Mouse (Mus musculus): Measurements from ENCODE around the gene Col18a1.

DNA sequence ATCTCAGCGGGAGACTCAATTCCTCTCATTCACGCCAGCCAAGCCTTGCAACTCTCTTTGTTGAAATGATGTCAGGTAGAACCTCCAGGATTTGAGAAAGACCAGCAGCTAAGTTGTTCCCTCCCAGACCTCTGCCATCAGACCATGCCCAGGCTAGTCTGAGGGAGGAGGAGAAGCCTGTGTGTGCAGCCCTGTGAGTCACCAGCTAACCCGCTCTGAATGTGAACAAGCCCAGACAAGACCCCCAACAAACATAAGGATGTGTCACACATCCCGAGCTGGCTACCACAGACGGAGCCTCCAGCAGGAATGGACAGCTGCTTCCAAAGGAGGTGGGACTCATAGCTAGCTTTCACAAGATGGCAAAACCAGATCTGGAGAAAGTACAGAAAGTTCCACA, 35.6 kb upstream of the Col18a1 start:
- TF ChIP-seq CTCF (IDR thresholded peaks at IDR 0.05; ENCODE audit: insufficient read depth, low read length) (no peak), POLR2A (IDR thresholded peaks at IDR 0.05; ENCODE audit: borderline replicate concordance, extremely low read depth, low read depth, low read length) (no peak)

Data from lung, adult 2 months (tissue).